Comparison of ENCODE assay signal across 8 mouse cellular contexts in the genomic region with DNA sequence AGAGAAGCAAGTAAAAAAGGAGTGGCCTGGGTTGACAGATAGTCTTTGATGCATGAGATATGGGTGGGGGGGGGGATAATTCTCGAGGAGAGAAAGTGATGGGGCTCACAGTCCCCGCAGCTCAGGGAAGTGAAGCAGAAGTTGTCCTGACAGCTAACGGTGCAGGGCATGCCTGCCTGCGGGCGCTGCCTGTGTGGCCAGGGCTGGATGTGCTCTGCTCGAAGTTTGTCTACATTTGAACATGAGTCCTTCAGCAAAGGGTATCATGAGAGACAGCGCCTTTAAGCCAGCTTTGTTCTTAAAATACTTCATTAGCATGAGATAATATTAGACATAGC. TPM values are rescaled to one million over a fixed set of nuclear protein-coding genes. Genes with fewer than 3 reads are reported as not detected.
DNase-seq lines count a peak whose midpoint lies in the region; ATAC-seq and TF ChIP-seq lines count a peak whose summit lies in the region.

No protein-coding gene starts in this region.

- TF ChIP-seq EP300 in liver, postnatal 0 days (IDR thresholded peaks at IDR 0.05; ENCODE audit: low read depth) = no peak

- H3K27ac ChIP-seq in heart, embryonic 13.5 days (replicated peaks) = no peak overlapping the region
- H3K27ac ChIP-seq in forebrain, embryonic 14.5 days (ENCODE audit: low read depth, low read length) = no peak overlapping the region
- H3K27ac ChIP-seq in liver, postnatal 0 days (ENCODE audit: low read depth) = no peak overlapping the region

- H3K27me3 ChIP-seq in heart, embryonic 13.5 days (replicated peaks) = peaks cover 23% of the 10 kb centered on the region
- no peaks in the 10 kb centered on the region for H3K27me3 ChIP-seq in C2C12 (ENCODE audit: control insufficient read depth, insufficient read depth, insufficient read length)
- H3K27me3 ChIP-seq in forebrain, embryonic 14.5 days (replicated peaks; ENCODE audit: control insufficient read depth, insufficient read depth, low read length) = no peaks in the 10 kb centered on the region
- H3K27me3 ChIP-seq in liver, postnatal 0 days (ENCODE audit: insufficient read depth, low read length) = no peaks in the 10 kb centered on the region

- no peaks in the 10 kb centered on the region for H3K9me3 ChIP-seq in heart, embryonic 13.5 days
- H3K9me3 ChIP-seq in forebrain, embryonic 14.5 days (replicated peaks; ENCODE audit: control insufficient read depth, low read length) = no peaks in the 10 kb centered on the region
- H3K9me3 ChIP-seq in liver, postnatal 0 days (ENCODE audit: low read length) = no peaks in the 10 kb centered on the region

- H3K4me2 ChIP-seq in heart, embryonic 13.5 days = peak overlapping the region; percentile 63
- peak overlapping the region; percentile 35 for H3K4me2 ChIP-seq in forebrain, embryonic 14.5 days (ENCODE audit: low read length)
- H3K4me2 ChIP-seq in liver, postnatal 0 days (ENCODE audit: low read depth, low read length) = 0 out of 2 replicates have a peak overlapping the region, but pooled peaks have one; percentile 18

- H3K79me2 ChIP-seq in C2C12 (ENCODE audit: control insufficient read depth, insufficient read depth) = no peaks in the 10 kb centered on the region

- TF ChIP-seq CTCF in C2C12 (IDR thresholded peaks at IDR 0.05; ENCODE audit: control insufficient read depth, insufficient read depth, insufficient read length) = no peak
- TF ChIP-seq CTCF in liver, postnatal 0 days (IDR thresholded peaks at IDR 0.05; ENCODE audit: low read depth) = no peak

- no peaks in the 10 kb centered on the region for H3K4me1 ChIP-seq in heart, embryonic 13.5 days
- H3K4me1 ChIP-seq in forebrain, embryonic 14.5 days (ENCODE audit: control insufficient read depth, insufficient read depth, low read length) = no peaks in the 10 kb centered on the region
- H3K4me1 ChIP-seq in liver, postnatal 0 days (ENCODE audit: insufficient read depth) = no peaks in the 10 kb centered on the region

- 41% methylated on average over 7 of the region's 7 CpGs for WGBS in heart, embryonic 13.5 days
- WGBS in forebrain, embryonic 14.5 days = 60% methylated on average over 7 of the region's 7 CpGs
- WGBS in liver, postnatal 0 days (ENCODE audit: insufficient replicate concordance) = 58% methylated on average over 7 of the region's 7 CpGs

- no peaks in the 10 kb centered on the region for H3K36me3 ChIP-seq in heart, embryonic 13.5 days
- H3K36me3 ChIP-seq in C2C12 (ENCODE audit: control insufficient read depth, insufficient read depth) = no peaks in the 10 kb centered on the region
- H3K36me3 ChIP-seq in forebrain, embryonic 14.5 days (ENCODE audit: control insufficient read depth, insufficient read depth, low read length) = no peaks in the 10 kb centered on the region
- H3K36me3 ChIP-seq in liver, postnatal 0 days (replicated peaks; ENCODE audit: insufficient read depth, low read length) = no peaks in the 10 kb centered on the region

- H3ac ChIP-seq in C2C12 (ENCODE audit: control insufficient read depth, insufficient read length, low read depth) = peak overlapping the region; percentile 68

- ATAC-seq in heart, embryonic 13.5 days (ENCODE audit: extremely low read depth, insufficient number of reproducible peaks, low FRiP score, low TSS enrichment) = no peak
- peak; percentile 42 for ATAC-seq in forebrain, embryonic 14.5 days
- no peak for ATAC-seq in liver, postnatal 0 days

- H3K4me3 ChIP-seq in heart, embryonic 13.5 days = peak overlapping the region; percentile 36
- H3K4me3 ChIP-seq in C2C12 (ENCODE audit: insufficient read depth, poor library complexity, severe bottlenecking) = no peak overlapping the region
- H3K4me3 ChIP-seq in forebrain, embryonic 14.5 days (ENCODE audit: low read depth, low read length) = peak overlapping the region; percentile 3; the same call in 1 of the 2 replicates
- no peak overlapping the region for H3K4me3 ChIP-seq in liver, postnatal 0 days (ENCODE audit: low read depth, low read length)

- H3K79me3 ChIP-seq in C2C12 (ENCODE audit: low read depth) = no peaks in the 10 kb centered on the region

- peak overlapping the region; percentile 47; the same call in 1 of the 2 replicates for H3K9ac ChIP-seq in heart, embryonic 13.5 days
- H3K9ac ChIP-seq in forebrain, embryonic 14.5 days (ENCODE audit: low read length) = no peak overlapping the region
- H3K9ac ChIP-seq in liver, postnatal 0 days (replicated peaks) = no peak overlapping the region

- no peak for DNase-seq in heart, adult 8-10 months (ENCODE audit: low spot score)
- no peak for DNase-seq in forebrain, embryonic 14.5 days (ENCODE audit: low spot score)
- no peak for DNase-seq in liver, postnatal 0 days
- DNase-seq in adrenal gland, postnatal 14 days = no peak
- DNase-seq in thymus, postnatal 10 days (ENCODE audit: low spot score in 2 of 2) = no peak
- no peak for DNase-seq in frontal cortex, postnatal 10 days (ENCODE audit: low spot score in 2 of 2)

TF ChIP-seq in C2C12, 6 proteins besides CTCF, POLR2A, EP300 and RAD21:
- no peak for TF ChIP-seq MYOD1 (IDR thresholded peaks at IDR 0.05; ENCODE audit: control insufficient read depth, insufficient read length, low read depth)
- no peak for TF ChIP-seq CEBPB (IDR thresholded peaks at IDR 0.05; ENCODE audit: low read depth)
- no peak for TF ChIP-seq MYOG (IDR thresholded peaks at IDR 0.05; ENCODE audit: control insufficient read depth, extremely low read depth, insufficient read length)
- TF ChIP-seq FOSL1 (IDR thresholded peaks at IDR 0.05; ENCODE audit: insufficient read depth, low read length, poor library complexity, severe bottlenecking) = no peak

RNA-seq across cellular contexts. Expression of gene Erich3, which starts 16.2 kb away (rescaled TPM):
- 0.04 and 0.23 TPM in 2 replicates for polyA plus RNA-seq in heart, embryonic 13.5 days (2015; fragmentation: Nextera tagmentation; extraction: Ambion mirVana)
- under 1 TPM; 0.08 to 0.35 (median 0.20) TPM for total RNA-seq in heart, adult 8-10 months (2022)
- 0.01 TPM for polyA plus RNA-seq in C2C12 (2012; fragmentation: generic; extraction: Trizol)
- polyA plus RNA-seq in forebrain, embryonic 14.5 days (2014; fragmentation: Nextera tagmentation; extraction: Ambion mirVana) = 0.98 and 1.1 TPM in 2 replicates
- polyA plus RNA-seq in liver, postnatal 0 days (2015; fragmentation: Nextera tagmentation; extraction: Ambion mirVana) = not detected in 2 replicates
- total RNA-seq in adrenal gland, postnatal 14 days (2021) = 0.37 and 0.45 TPM in 2 replicates

RNA-seq across cellular contexts. Expression of gene Tyw3, which starts 50.5 kb away (rescaled TPM):
- polyA plus RNA-seq in heart, embryonic 13.5 days (2015; fragmentation: Nextera tagmentation; extraction: Ambion mirVana) = 6.7 and 9.8 TPM in 2 replicates
- total RNA-seq in heart, adult 8-10 months (2022) = 1 to 10 TPM; 3.3 to 5.0 (median 4.0) TPM
- polyA plus RNA-seq in C2C12 (2012; fragmentation: generic; extraction: Trizol) = 7.3 TPM
- polyA plus RNA-seq in forebrain, embryonic 14.5 days (2014; fragmentation: Nextera tagmentation; extraction: Ambion mirVana) = 15.2 and 15.7 TPM in 2 replicates
- polyA plus RNA-seq in liver, postnatal 0 days (2015; fragmentation: Nextera tagmentation; extraction: Ambion mirVana) = 2.5 and 2.9 TPM in 2 replicates
- total RNA-seq in adrenal gland, postnatal 14 days (2021) = 7.2 and 9.1 TPM in 2 replicates

RNA-seq across cellular contexts. Expression of gene Cryz, which starts 50.9 kb away (rescaled TPM):
- 9.6 and 10.5 TPM in 2 replicates for polyA plus RNA-seq in heart, embryonic 13.5 days (2015; fragmentation: Nextera tagmentation; extraction: Ambion mirVana)
- total RNA-seq in heart, adult 8-10 months (2022) = 10 to 100 TPM; 14.7 to 20.0 (median 16.6) TPM
- 20.8 TPM for polyA plus RNA-seq in C2C12 (2012; fragmentation: generic; extraction: Trizol)
- 11.0 and 12.8 TPM in 2 replicates for polyA plus RNA-seq in forebrain, embryonic 14.5 days (2014; fragmentation: Nextera tagmentation; extraction: Ambion mirVana)
- polyA plus RNA-seq in liver, postnatal 0 days (2015; fragmentation: Nextera tagmentation; extraction: Ambion mirVana) = 27.5 and 27.9 TPM in 2 replicates
- 22.0 and 29.3 TPM in 2 replicates for total RNA-seq in adrenal gland, postnatal 14 days (2021)

Comparison
In these comparisons a context has a peak if more than half of its experiments do, and no peak if none do; other contexts are left out.
1. H3K4me3 ChIP-seq: peak in heart, embryonic 13.5 days (single experiment) and forebrain, embryonic 14.5 days (single experiment); none in C2C12 (single experiment) and liver, postnatal 0 days (single experiment).
2. Peak in every context shown above with its lines, with median percentiles within 50 percentile points of each other: H3K4me2 ChIP-seq.